Mouse (Mus musculus): ENCODE measurements around the gene Limk1.

Limk1 gene

GRCm38 (mm10) chr5:134677491-134677890 lies 10.9 kb downstream of the Limk1 start:
- no peak for DNase-seq (ENCODE audit: low spot score)

DNA sequence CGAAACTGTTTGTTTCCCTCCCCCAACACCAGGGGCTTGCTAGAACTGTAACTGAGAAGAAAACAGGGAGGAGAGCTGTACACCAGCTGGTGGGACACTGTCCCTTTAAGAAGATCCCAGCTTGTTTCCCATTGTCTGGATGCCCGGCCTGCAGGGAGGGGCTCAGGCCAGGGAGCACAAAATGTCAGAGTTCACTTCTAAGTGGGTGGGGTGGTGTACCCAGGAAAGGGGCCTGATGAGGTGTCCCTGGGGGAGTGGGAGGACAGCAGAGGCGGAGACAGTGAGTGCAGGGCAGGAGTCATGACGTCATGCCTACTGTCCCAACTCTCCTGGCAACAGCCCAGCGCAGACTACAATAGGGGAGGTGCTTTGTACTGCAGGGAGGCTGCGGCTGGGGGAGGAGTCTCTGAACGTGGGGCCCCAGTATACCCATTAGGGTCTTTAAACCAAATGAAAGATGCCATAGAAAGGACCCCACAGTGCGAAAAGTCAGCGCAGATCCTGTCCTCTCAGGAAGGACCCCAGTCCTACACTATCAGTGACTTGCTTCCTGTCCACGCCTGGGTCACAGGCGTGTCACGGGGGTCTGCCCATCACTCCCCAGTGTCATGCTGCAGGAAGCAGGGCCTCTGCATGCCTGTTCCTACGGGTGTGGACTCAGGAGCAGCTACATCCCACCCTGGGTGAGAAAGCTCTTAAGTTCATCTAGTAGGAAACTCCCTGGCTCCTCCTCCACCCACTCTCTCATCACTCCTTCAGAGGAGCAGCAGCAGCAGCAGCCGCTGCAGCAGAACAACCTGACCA lies 12.2 kb downstream of the Limk1 start:
- DNase-seq (ENCODE audit: low spot score) = peak; percentile 73

DNA sequence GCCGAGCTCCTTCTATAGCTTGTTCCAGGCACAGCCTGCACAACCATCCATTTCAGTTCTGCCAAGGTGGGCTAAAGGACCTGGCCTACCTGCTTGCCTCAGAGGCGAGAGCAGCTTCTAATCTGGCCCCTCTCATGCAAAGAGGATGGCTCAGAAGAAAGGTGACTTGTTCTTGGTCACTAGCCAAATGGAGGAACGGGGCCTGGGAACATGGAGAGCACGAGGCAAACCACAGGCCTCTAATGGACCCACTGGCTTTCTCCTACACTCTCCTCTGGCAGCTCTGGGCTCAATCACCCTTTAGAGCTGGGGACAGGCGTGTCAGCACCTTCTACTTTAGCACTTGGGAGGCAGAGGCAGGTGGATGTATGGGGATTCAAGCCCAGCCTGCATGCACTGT lies 13.4 kb downstream of the Limk1 start:
- DNase-seq (ENCODE audit: low spot score) = no peak

DNA sequence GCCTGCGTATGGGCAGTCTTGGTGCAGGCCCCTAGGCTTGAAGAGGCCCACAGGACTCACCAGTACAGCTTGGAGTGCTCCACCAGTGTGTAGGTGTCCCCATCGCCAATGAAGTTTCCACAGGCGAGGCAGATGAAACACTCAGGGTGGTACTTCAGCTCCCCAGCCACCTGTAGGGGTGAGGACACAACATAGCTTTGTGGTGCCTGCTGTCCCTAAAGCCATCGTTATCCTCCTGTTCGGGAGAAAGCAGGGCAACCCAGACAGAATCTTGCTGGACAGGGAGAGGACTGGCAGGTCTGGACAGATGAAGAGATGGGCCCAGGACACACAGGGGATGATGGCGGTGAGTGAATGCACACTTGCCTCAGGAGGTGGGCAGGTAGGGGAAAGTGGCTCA lies 15.8 kb downstream of the Limk1 start:
- DNase-seq (ENCODE audit: low spot score) = no peak

GRCm38 (mm10) chr5:134672198-134672516 lies 16.2 kb downstream of the Limk1 start:
- DNase-seq (ENCODE audit: low spot score) = no peak

GRCm38 (mm10) chr5:134671335-134672197 lies 16.8 kb downstream of the Limk1 start:
- no peak for DNase-seq (ENCODE audit: low spot score)

- DNase-seq (ENCODE audit: low spot score) = no peak
These were observed 19.2 kb downstream of the Limk1 start for GRCm38 (mm10) chr5:134669001-134669708.

DNA sequence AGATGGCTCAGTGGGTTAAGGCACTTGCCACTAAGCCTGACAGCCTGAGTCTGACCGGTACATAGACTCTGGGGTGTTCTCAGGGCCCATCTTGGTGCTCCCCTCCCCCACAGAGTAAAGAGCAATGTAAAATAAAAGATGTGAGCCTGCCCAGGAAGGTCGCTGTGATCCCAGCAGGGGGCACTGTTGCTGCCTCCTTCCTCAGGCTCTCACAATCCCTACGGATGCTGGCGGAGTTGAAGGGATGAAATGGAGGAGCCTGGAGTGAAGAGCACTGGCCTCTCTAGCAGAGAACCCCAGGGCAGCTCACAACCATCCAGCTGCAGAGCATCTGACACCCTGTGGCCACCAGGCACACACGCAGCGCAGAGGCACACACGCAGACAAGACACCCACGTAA lies 19.9 kb downstream of the Limk1 start:
- no peak for DNase-seq (ENCODE audit: low spot score)

DNA sequence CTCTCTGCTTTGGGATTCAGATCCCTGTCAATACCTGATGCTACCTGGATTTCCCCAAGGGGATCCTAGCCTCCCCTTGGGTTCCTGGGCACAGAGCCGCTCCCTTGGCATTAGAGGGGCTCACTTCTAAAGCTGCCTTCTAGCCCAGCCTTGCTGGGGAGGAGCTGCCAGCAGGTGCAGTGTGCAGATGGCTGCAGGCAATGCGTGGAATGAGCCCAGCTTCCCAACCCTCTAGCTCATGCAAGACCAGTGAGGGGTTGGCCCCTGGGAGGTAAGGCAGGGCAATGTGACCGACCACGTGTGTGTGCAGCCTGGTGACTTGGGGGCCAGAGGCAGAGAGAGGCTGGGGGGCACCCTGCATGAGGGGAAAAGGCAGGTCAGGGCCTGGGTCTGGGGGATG lies 31.7 kb downstream of the Limk1 start:
- no peak for DNase-seq (ENCODE audit: low spot score)

DNA sequence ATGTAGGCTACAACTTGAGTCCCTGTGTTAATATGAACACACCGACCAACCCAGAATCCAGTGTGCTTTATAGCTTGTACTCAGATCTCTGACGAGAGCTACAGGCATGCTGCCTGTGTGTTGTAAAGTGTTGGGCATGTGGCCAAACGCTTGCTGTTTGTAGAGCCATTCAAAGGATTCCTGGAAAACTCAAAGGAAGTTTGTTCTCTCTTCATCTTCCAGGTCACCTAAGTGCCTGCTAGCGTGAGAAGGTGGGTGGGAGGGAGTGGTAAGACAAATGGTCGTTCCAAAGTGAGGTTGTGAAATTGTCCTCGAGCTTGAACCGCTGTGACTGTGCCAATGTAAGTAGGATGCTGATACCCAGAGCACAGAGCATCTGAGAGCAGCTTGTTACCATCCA lies 36.4 kb downstream of the Limk1 start:
- no peak for DNase-seq (ENCODE audit: low spot score)

- peak; percentile 53 for DNase-seq (ENCODE audit: low spot score)
These were observed 37.5 kb downstream of the Limk1 start for GRCm38 (mm10) chr5:134650926-134651325.

GRCm38 (mm10) chr5:134648976-134649375 lies 39.4 kb downstream of the Limk1 start:
- DNase-seq (ENCODE audit: low spot score) = peak; percentile 35

- no peak for DNase-seq (ENCODE audit: low spot score)
These were observed 41.0 kb downstream of the Limk1 start for GRCm38 (mm10) chr5:134647394-134647793.

- no peak for DNase-seq (ENCODE audit: low spot score)
These were observed 41.9 kb downstream of the Limk1 start for GRCm38 (mm10) chr5:134646461-134646860.

DNA sequence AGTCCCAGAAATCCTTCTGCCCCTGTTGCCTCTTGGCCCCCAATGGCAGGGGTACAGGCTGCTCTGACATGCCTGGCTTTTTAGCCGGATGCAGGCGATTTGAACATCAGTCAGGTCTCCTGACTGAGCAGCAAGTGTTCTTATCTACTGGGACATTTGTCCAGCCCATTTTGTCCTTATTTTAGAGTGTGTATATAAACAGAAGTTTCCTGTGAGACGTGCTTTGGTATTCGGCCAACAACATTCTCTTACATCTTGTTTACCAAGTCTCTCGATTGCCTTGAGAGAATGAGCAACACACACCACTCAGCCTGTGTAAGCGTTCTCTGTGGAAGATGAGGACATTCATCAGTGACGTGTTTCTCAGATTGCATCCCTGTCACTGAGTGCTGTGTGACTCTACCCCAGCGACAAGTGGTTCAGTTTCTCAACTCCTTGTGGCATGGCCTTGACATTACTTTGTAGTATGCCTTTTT lies 43.7 kb downstream of the Limk1 start:
- no peak for DNase-seq (ENCODE audit: low spot score)

DNA sequence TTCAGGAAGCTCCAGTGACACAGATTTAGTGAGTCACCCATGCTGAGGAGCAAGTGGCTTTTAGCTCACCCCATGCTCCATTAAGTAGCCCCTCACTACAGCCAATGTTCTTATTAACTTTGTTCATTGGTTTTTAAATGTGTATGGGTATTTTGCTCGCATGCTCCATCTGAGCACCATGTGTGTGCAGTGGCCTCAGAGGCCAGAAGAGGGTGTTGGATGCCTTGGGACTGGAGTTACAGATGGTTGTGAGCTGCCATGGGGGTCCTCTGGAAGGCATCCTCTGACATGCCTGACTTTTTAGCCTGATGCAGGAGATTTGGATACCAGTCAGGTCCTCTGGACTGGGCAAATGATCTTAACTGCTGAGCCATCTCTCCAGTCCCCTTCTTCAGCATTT lies 44.3 kb downstream of the Limk1 start:
- no peak for DNase-seq (ENCODE audit: low spot score)

GRCm38 (mm10) chr5:134640371-134640770 lies 48.0 kb downstream of the Limk1 start:
- DNase-seq (ENCODE audit: low spot score) = no peak

GRCm38 (mm10) chr5:134639269-134639682 lies 49.1 kb downstream of the Limk1 start, which contains the start of gene Eif4h:
TSS of gene Eif4h (minus strand) at chr5:134639490.
- peak; percentile 97 for DNase-seq (ENCODE audit: low spot score)

DNA sequence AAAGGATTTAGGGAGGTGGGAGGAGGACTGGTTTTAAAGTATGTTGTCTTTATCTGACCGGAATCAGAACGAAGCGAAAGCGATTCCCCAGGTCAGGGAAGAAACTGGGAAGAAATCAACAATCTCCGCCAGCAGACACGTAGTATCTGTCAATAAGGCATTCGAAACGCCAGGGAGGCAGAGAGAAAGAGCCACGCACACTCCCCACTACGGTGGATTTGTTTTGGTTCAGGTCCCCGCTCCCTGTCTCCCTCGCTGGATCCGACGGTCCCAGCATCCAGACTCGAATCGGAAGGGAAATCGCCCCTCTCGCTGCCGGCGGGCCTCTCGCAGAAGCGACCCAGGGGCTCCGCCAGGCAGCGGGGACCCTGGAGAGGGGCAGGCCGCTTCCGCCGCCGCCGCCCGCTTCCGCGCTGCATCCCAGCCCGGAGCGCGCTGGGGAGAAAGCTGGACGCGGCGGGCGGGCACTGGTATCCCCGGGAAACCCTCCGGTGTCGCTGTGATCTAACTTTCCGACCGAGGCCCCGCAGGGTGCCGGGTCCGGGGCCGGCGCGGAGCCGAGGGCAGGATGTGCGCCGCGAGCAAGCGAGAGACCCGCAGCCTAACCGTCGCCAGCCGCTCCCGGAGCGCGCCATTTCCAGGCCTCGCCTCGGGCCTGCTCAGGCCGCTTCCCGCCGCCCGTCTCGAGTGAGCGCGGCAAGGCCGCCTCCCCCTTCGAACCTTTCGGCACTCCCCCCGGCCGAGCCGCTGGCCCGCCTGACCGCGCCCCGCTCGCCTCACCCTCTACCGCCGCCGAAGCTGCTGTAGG lies 49.7 kb downstream of the Limk1 start:
- no peak for DNase-seq (ENCODE audit: low spot score)

DNA sequence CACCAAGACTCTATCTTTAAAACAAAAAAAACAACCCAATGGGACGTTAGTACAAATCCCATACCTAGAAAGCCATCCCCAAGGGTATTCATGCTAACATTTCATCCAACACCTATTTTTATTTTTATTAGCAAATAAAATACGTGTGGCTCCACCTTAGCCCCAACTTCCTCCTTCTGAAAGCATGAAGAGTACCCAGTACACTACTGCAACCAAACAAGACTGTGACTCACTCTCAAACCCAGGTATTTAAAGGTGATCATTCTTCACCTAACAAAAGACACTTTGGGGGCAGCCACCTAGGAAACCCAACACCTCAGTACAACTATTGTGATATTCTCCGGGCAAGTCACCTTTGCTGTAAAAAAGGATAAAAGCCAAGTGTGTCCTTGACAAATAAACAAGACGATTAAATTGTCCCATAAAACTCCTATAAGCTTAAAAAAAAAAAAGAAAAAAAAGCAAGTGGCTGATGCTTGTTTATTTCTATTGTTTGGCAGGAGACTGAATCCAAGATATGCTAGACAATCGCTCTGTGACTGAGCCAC lies 50.5 kb downstream of the Limk1 start:
- DNase-seq (ENCODE audit: low spot score) = no peak

DNA sequence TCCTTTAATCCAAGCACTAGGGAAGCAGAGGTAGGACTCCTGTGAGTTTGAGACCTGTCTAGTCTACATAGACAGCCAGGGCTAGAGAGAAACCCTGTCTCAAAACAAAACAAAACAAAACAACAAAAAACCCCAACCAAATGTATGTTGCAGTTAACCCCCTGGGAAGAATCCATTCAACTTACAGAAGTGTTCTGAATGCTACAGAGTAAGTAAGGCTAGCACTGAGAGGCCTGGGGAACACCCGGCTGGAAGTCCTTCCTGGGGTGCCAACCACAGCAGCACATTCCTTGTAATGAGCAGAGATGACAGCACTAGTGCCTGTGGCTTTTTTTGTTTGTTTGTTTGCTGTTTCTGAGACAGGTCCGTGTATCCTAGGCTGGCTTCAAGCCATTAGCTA lies 55.6 kb downstream of the Limk1 start:
- DNase-seq (ENCODE audit: low spot score) = no peak

All from testis, postnatal 14 days (tissue).